Mouse (Mus musculus) stomach, adult 2 months (tissue): ENCODE results near the gene 1110025L11Rik. TPM values are rescaled to one million over a fixed set of nuclear protein-coding genes. Genes with fewer than 3 reads are reported as not detected.

Experiments
- polyA plus RNA-seq: library from polyadenylated mRNA; depleted of rRNA; stranded (reverse); fragments of >200 nt; gene quantifications from 2 replicates; pipeline ENCODE4 v1.2.3, GENCODE M21; 2012; rRNA removed

1110025L11Rik gene
- polyA plus RNA-seq: not detected in 2 replicates

GRCm38 (mm10) chr16:89063902-89064301 is at the start of gene 1110025L11Rik:
1110025L11Rik (minus strand) TSS chr16:89064002.

GRCm38 (mm10) chr16:89047783-89048182 is 16.0 kb downstream of the 1110025L11Rik start, which contains the start of gene Krtap6-5:
Krtap6-5 (minus strand) TSS chr16:89047883.

DNA sequence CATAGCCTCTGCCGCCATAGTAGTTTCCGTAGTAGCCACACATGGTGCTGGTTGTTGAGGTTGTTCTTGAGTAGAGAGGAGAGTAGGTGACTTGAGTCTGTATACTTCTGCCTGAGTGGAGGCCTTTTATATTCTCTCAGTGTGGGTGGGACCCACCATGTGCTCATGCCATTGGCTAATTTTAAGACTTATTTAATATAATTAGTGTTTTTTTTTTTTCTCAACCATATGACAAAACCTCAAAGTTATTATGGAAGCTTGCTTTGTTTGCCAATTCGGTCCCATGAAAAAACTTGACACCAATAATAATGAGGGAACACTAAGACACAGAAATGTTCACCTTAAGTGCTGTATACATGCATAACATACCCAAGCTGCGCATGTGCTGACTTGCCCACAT is 22.4 kb downstream of the 1110025L11Rik start, which contains the start of gene Gm10228:
Gene Gm10228, minus strand, starts transcription at position 101 of the 400 bp plus-strand sequence.

GRCm38 (mm10) chr16:89031399-89031798 is 32.4 kb downstream of the 1110025L11Rik start, which contains the start of gene Krtap6-1:
Krtap6-1 (plus strand) TSS chr16:89031699.

GRCm38 (mm10) chr16:89014984-89015383 is 48.8 kb downstream of the 1110025L11Rik start, which contains the start of gene Gm10229:
Gm10229 (plus strand) TSS chr16:89015284.

Other genes starting within 250 kb of the 1110025L11Rik start
- gene Krtap15, start 243.8 kb downstream of the 1110025L11Rik start, polyA plus RNA-seq: not detected in 2 replicates
- gene Krtap14, start 237.9 kb downstream of the 1110025L11Rik start, polyA plus RNA-seq: not detected in 2 replicates
- not detected in 2 replicates for gene Krtap19-1, start 194.6 kb downstream of the 1110025L11Rik start, polyA plus RNA-seq
- gene Krtap19-2, start 189.7 kb downstream of the 1110025L11Rik start, polyA plus RNA-seq: not detected in 2 replicates
- not detected in 2 replicates for gene Krtap19-3, start 186.0 kb downstream of the 1110025L11Rik start, polyA plus RNA-seq
- not detected in 2 replicates for gene Krtap19-4, start 178.9 kb downstream of the 1110025L11Rik start, polyA plus RNA-seq
- not detected in 2 replicates for gene Krtap19-5, start 167.5 kb downstream of the 1110025L11Rik start, polyA plus RNA-seq
- not detected in 2 replicates for gene Krtap19-9b, start 131.7 kb downstream of the 1110025L11Rik start, polyA plus RNA-seq
- not detected in 2 replicates for gene Krtap16-3, start 101.1 kb downstream of the 1110025L11Rik start, polyA plus RNA-seq
- gene Krtap22-2, start 53.2 kb downstream of the 1110025L11Rik start, polyA plus RNA-seq: not detected in 2 replicates
- not detected in 2 replicates for gene Gm10229, start 48.7 kb downstream of the 1110025L11Rik start, polyA plus RNA-seq
- not detected in 2 replicates for gene Krtap6-1, start 32.3 kb downstream of the 1110025L11Rik start, polyA plus RNA-seq
- gene Gm10228, start 22.5 kb downstream of the 1110025L11Rik start, polyA plus RNA-seq: not detected in 2 replicates
- gene Krtap6-5, start 16.1 kb downstream of the 1110025L11Rik start, polyA plus RNA-seq: not detected in 2 replicates
- gene Krtap6-3, start 20.0 kb upstream of the 1110025L11Rik start, polyA plus RNA-seq: not detected in 2 replicates
- gene Gm6358, start 76.8 kb upstream of the 1110025L11Rik start, polyA plus RNA-seq: not detected in 2 replicates
- not detected in 2 replicates for gene Gm10061, start 87.1 kb upstream of the 1110025L11Rik start, polyA plus RNA-seq
- not detected in 2 replicates for gene Gm9789, start 94.0 kb upstream of the 1110025L11Rik start, polyA plus RNA-seq
- not detected in 2 replicates for gene Gm7735, start 105.5 kb upstream of the 1110025L11Rik start, polyA plus RNA-seq
- gene 1110057P08Rik, start 110.7 kb upstream of the 1110025L11Rik start, polyA plus RNA-seq: not detected in 2 replicates
- gene Krtap20-2, start 141.9 kb upstream of the 1110025L11Rik start, polyA plus RNA-seq: not detected in 2 replicates